Comparison of ENCODE assay signal across 9 mouse cellular contexts in genomic region chr4:104643534-104644356, GRCm38 (mm10).
DNase-seq lines count a peak whose midpoint lies in the region; ATAC-seq lines count a peak whose summit lies in the region.
"Had no signal": no experiment of that assay in that cellular context is flagged by ENCODE, and none has a peak within 500 bp of the region (broad histone marks: within the 10 kb centered on the region; RNA-seq: fewer than 3 reads in every experiment).

No protein-coding gene starts in this region.

- no peak overlapping the region for H3K9ac ChIP-seq in midbrain, embryonic 14.5 days (replicated peaks; ENCODE audit: low read length)
- no peak overlapping the region for H3K9ac ChIP-seq in forebrain, embryonic 14.5 days (ENCODE audit: low read length)

- H3K4me2 ChIP-seq in midbrain, embryonic 14.5 days (ENCODE audit: low read length): no peak overlapping the region
- H3K4me2 ChIP-seq in forebrain, embryonic 14.5 days (ENCODE audit: low read length): no peak overlapping the region

- no peak for ATAC-seq in midbrain, embryonic 14.5 days (ENCODE audit: low FRiP score, low TSS enrichment)
- ATAC-seq in forebrain, embryonic 14.5 days: peak; percentile 83

- WGBS in midbrain, embryonic 14.5 days: 56% methylated on average over 6 of the region's 6 CpGs
- WGBS in midbrain, embryonic 10.5 days: 79% methylated on average over 6 of the region's 6 CpGs
- 18% methylated on average over 6 of the region's 6 CpGs for WGBS in forebrain, embryonic 14.5 days
- 70% methylated on average over 6 of the region's 6 CpGs for whole genome bisulfite sequencing in limb, embryonic 10.5 days

- no peak overlapping the region for H3K27ac ChIP-seq in midbrain, embryonic 14.5 days (replicated peaks; ENCODE audit: low read depth, low read length)
- no peak overlapping the region for H3K27ac ChIP-seq in midbrain, embryonic 10.5 days (replicated peaks)
- peak overlapping the region; percentile 72 for H3K27ac ChIP-seq in forebrain, embryonic 14.5 days (ENCODE audit: low read depth, low read length)
- no peak overlapping the region for H3K27ac ChIP-seq in limb, embryonic 10.5 days

- no peaks in the 10 kb centered on the region for H3K36me3 ChIP-seq in midbrain, embryonic 14.5 days (ENCODE audit: control insufficient read depth, insufficient read depth, low read length)
- no peaks in the 10 kb centered on the region for H3K36me3 ChIP-seq in midbrain, embryonic 10.5 days
- no peaks in the 10 kb centered on the region for H3K36me3 ChIP-seq in forebrain, embryonic 14.5 days (ENCODE audit: control insufficient read depth, insufficient read depth, low read length)
- no peaks in the 10 kb centered on the region for H3K36me3 ChIP-seq in limb, embryonic 10.5 days

- intact Hi-C loops in left cerebral cortex, postnatal 14 days (cut with DNase I): no loop called here

- no peaks in the 10 kb centered on the region for H3K9me3 ChIP-seq in midbrain, embryonic 14.5 days (ENCODE audit: control insufficient read depth, low read length)
- no peaks in the 10 kb centered on the region for H3K9me3 ChIP-seq in midbrain, embryonic 10.5 days (replicated peaks)
- no peaks in the 10 kb centered on the region for H3K9me3 ChIP-seq in forebrain, embryonic 14.5 days (replicated peaks; ENCODE audit: control insufficient read depth, low read length)
- no peaks in the 10 kb centered on the region for H3K9me3 ChIP-seq in limb, embryonic 10.5 days (replicated peaks)

- peak; percentile 44 for DNase-seq in midbrain, embryonic 14.5 days
- no peak for DNase-seq in midbrain, embryonic 10.5 days (ENCODE audit: low spot score)
- DNase-seq in forebrain, embryonic 14.5 days (ENCODE audit: low spot score): peak; percentile 92
- peak; percentile 65 to 72 for DNase-seq in left cerebral cortex, postnatal 14 days (ENCODE audit: low spot score in 2 of 2)
- DNase-seq in right cerebral cortex, postnatal 4 days: peak; percentile 63
- no peak for DNase-seq in limb, embryonic 10.5 days (ENCODE audit: low spot score)
- no peak for DNase-seq in B cell, adult 2 months
- no peak for DNase-seq in spleen, adult 18-20 months
- DNase-seq: kidney, adult 18-20 months had no signal

- H3K27me3 ChIP-seq in midbrain, embryonic 14.5 days (ENCODE audit: control insufficient read depth, insufficient read depth, low read length): no peaks in the 10 kb centered on the region
- H3K27me3 ChIP-seq in midbrain, embryonic 10.5 days (ENCODE audit: low read depth, poor library complexity, severe bottlenecking): no peaks in the 10 kb centered on the region
- no peaks in the 10 kb centered on the region for H3K27me3 ChIP-seq in forebrain, embryonic 14.5 days (replicated peaks; ENCODE audit: control insufficient read depth, insufficient read depth, low read length)
- H3K27me3 ChIP-seq in limb, embryonic 10.5 days (ENCODE audit: low read depth, poor library complexity, severe bottlenecking): no peaks in the 10 kb centered on the region

- peaks cover 12% of the 10 kb centered on the region for H3K4me1 ChIP-seq in midbrain, embryonic 14.5 days (ENCODE audit: control insufficient read depth, insufficient read depth, low read length)
- peaks cover 8% of the 10 kb centered on the region for H3K4me1 ChIP-seq in midbrain, embryonic 10.5 days
- H3K4me1 ChIP-seq in forebrain, embryonic 14.5 days (ENCODE audit: control insufficient read depth, insufficient read depth, low read length): peaks cover 20% of the 10 kb centered on the region
- peaks cover 7% of the 10 kb centered on the region; the same call in 1 of the 2 replicates for H3K4me1 ChIP-seq in limb, embryonic 10.5 days

- no peak overlapping the region for H3K4me3 ChIP-seq in midbrain, embryonic 14.5 days (replicated peaks; ENCODE audit: low read depth, low read length)
- H3K4me3 ChIP-seq in midbrain, embryonic 10.5 days: no peak overlapping the region
- no peak overlapping the region for H3K4me3 ChIP-seq in forebrain, embryonic 14.5 days (ENCODE audit: low read depth, low read length)
- H3K4me3 ChIP-seq in limb, embryonic 10.5 days: no peak overlapping the region

Comparison
In these comparisons a context has a peak if more than half of its experiments do, and no peak if none do; other contexts are left out.
1. DNase-seq: peak in midbrain, embryonic 14.5 days (single experiment), forebrain, embryonic 14.5 days (single experiment), left cerebral cortex, postnatal 14 days (2 of 2) and right cerebral cortex, postnatal 4 days (single experiment); none in midbrain, embryonic 10.5 days (single experiment), limb, embryonic 10.5 days (single experiment), B cell, adult 2 months (0 of 2) and spleen, adult 18-20 months (0 of 2).